Mouse (Mus musculus) adrenal gland, adult (tissue): Measurements from ENCODE around the gene Ift27.

Source experiments
- DNase-seq, 2 experiments: peaks; one replicate each; pipeline ENCODE4 v3.0.0; 2022 to 2023; ENCODE audit warnings: low spot score in 1 of 2; ENCODE audit not compliant: inconsistent age in 2 of 2

The Ift27 gene

DNA sequence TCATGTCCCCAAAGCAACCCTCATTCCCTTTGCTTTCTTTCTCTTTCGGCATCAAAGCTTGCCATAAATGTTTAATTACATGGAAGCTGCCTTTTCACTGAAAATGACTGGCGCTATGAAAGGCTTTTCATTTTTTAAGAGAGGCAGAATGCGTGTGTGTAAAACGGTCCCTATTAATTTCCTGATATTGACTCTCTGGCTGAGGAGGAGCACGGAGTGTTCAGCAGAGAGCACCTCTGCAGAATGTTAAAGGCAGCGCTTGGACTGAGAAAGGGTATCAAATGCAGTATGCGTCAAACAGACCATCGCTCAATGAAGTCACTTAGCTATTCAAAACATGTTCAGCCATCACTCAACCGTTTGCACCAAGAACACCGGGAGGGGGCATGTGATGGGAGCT, 57.0 kb downstream of the Ift27 start:
- no peak for DNase-seq

DNA sequence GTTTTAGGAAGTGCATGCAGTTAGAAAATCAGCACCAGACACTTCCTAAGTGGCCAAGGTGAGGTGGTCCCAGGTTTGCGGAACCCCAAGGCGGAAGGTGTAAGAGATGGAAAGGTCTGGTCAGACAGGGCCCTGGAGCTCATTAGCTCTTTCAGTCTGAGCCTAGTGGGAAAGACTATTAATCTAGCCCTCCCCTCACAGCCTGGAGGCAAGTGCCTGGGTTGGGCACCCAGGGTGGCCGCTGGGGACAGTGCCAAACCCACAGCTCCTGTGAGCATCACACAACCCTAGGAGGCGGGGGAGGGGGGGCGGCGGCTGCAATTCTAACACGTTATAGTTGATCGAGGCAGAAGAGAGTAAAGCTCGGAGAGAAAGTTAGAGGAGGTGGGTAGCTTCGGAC, 57.7 kb downstream of the Ift27 start:
- no peak for DNase-seq
